In genomic region chr12:81686406-81687117, GRCm38 (mm10) we compare ENCODE assay signal across 13 mouse cellular contexts. TPM values are rescaled to one million over a fixed set of nuclear protein-coding genes. Genes with fewer than 3 reads are reported as not detected.
DNase-seq lines count a peak whose midpoint lies in the region; ATAC-seq lines count a peak whose summit lies in the region.
"Had no signal": no experiment of that assay in that cellular context is flagged by ENCODE, and none has a peak within 500 bp of the region (broad histone marks: within the 10 kb centered on the region; RNA-seq: fewer than 3 reads in every experiment).

No protein-coding gene starts in this region.

- 49% methylated on average over 12 of the region's 12 CpGs for WGBS in intestine, embryonic 14.5 days
- WGBS in intestine, embryonic 16.5 days = 50% methylated on average over 12 of the region's 12 CpGs
- 42% methylated on average over 12 of the region's 12 CpGs for WGBS in hindbrain, embryonic 12.5 days
- 21% methylated on average over 12 of the region's 12 CpGs for WGBS in midbrain, embryonic 15.5 days
- WGBS in stomach, embryonic 16.5 days = 51% methylated on average over 12 of the region's 12 CpGs

- no peaks in the 10 kb centered on the region for H3K4me1 ChIP-seq in intestine, embryonic 14.5 days (replicated peaks; ENCODE audit: control insufficient read depth, insufficient read depth, low read length)
- H3K4me1 ChIP-seq in intestine, embryonic 16.5 days (ENCODE audit: control insufficient read depth, insufficient read depth, low read length) = no peaks in the 10 kb centered on the region
- 0 out of 2 replicates have a peak, but pooled peaks cover 14% of the 10 kb centered on the region for H3K4me1 ChIP-seq in hindbrain, embryonic 12.5 days
- H3K4me1 ChIP-seq in midbrain, embryonic 15.5 days = peaks cover 20% of the 10 kb centered on the region
- no peaks in the 10 kb centered on the region for H3K4me1 ChIP-seq in stomach, embryonic 16.5 days (ENCODE audit: control insufficient read depth, insufficient read depth, low read length)

- H3K36me3 ChIP-seq in intestine, embryonic 14.5 days (ENCODE audit: control insufficient read depth, insufficient read depth, low read length) = no peaks in the 10 kb centered on the region
- no peaks in the 10 kb centered on the region for H3K36me3 ChIP-seq in intestine, embryonic 16.5 days (ENCODE audit: control insufficient read depth, insufficient read depth, low read length)
- no peaks in the 10 kb centered on the region for H3K36me3 ChIP-seq in hindbrain, embryonic 12.5 days
- H3K36me3 ChIP-seq in midbrain, embryonic 15.5 days (replicated peaks) = no peaks in the 10 kb centered on the region
- no peaks in the 10 kb centered on the region for H3K36me3 ChIP-seq in stomach, embryonic 16.5 days (ENCODE audit: control insufficient read depth, insufficient read depth, low read length)

- peak; percentile 57 for DNase-seq in intestine, embryonic 14.5 days (ENCODE audit: low spot score)
- DNase-seq in testis, postnatal 10 days (ENCODE audit: low spot score) = no peak
- DNase-seq in cerebellum, adult 9-11 months = no peak
- DNase-seq: cerebellum, adult 2 months; gastrocnemius, postnatal 25 days; lung, postnatal 14 days; thymus, postnatal 25 days had no signal

- H3K9me3 ChIP-seq in intestine, embryonic 14.5 days (ENCODE audit: control insufficient read depth, low read length) = no peaks in the 10 kb centered on the region
- H3K9me3 ChIP-seq in intestine, embryonic 16.5 days (ENCODE audit: control insufficient read depth, low read length) = no peaks in the 10 kb centered on the region
- H3K9me3 ChIP-seq in hindbrain, embryonic 12.5 days (replicated peaks) = no peaks in the 10 kb centered on the region
- no peaks in the 10 kb centered on the region for H3K9me3 ChIP-seq in midbrain, embryonic 15.5 days
- no peaks in the 10 kb centered on the region for H3K9me3 ChIP-seq in stomach, embryonic 16.5 days (replicated peaks; ENCODE audit: control insufficient read depth, low read length)

- ATAC-seq in intestine, embryonic 14.5 days (replicated peaks; ENCODE audit: low FRiP score, low TSS enrichment, low read depth) = no peak
- ATAC-seq in intestine, embryonic 16.5 days = no peak
- peak; percentile 90 for ATAC-seq in hindbrain, embryonic 12.5 days (ENCODE audit: low FRiP score)
- ATAC-seq in midbrain, embryonic 15.5 days (replicated peaks) = peak; percentile 78
- 0 out of 2 replicates have a peak, but pooled peaks have one; percentile 26 for ATAC-seq in stomach, embryonic 16.5 days (ENCODE audit: insufficient read depth, low FRiP score)
- ATAC-seq in megakaryocyte-erythroid progenitor cell, adult 5-6 weeks (replicated peaks; ENCODE audit: low FRiP score, low TSS enrichment, poor library complexity, severe bottlenecking) = no peak

- no peak overlapping the region for H3K9ac ChIP-seq in intestine, embryonic 14.5 days (ENCODE audit: low read length)
- no peak overlapping the region for H3K9ac ChIP-seq in intestine, embryonic 16.5 days (ENCODE audit: low read depth, low read length)
- no peak overlapping the region for H3K9ac ChIP-seq in hindbrain, embryonic 12.5 days
- H3K9ac ChIP-seq in midbrain, embryonic 15.5 days = no peak overlapping the region
- H3K9ac ChIP-seq in stomach, embryonic 16.5 days (ENCODE audit: low read length) = no peak overlapping the region
- H3K9ac ChIP-seq: liver, embryonic 14.5 days had no signal

- no peak overlapping the region for H3K27ac ChIP-seq in intestine, embryonic 14.5 days (ENCODE audit: low read depth)
- no peak overlapping the region for H3K27ac ChIP-seq in intestine, embryonic 16.5 days (ENCODE audit: low read length)
- H3K27ac ChIP-seq in hindbrain, embryonic 12.5 days = peak overlapping the region; percentile 13; the same call in 1 of the 2 replicates
- peak overlapping the region; percentile 43; the same call in 1 of the 2 replicates for H3K27ac ChIP-seq in midbrain, embryonic 15.5 days
- no peak overlapping the region for H3K27ac ChIP-seq in stomach, embryonic 16.5 days (ENCODE audit: low read length)
- H3K27ac ChIP-seq: liver, embryonic 14.5 days had no signal

- H3K27me3 ChIP-seq in intestine, embryonic 14.5 days (replicated peaks; ENCODE audit: control insufficient read depth, insufficient read depth, low read length) = no peaks in the 10 kb centered on the region
- no peaks in the 10 kb centered on the region for H3K27me3 ChIP-seq in intestine, embryonic 16.5 days (replicated peaks; ENCODE audit: control insufficient read depth, insufficient read depth, low read length)
- H3K27me3 ChIP-seq in hindbrain, embryonic 12.5 days = no peaks in the 10 kb centered on the region
- H3K27me3 ChIP-seq in midbrain, embryonic 15.5 days (replicated peaks) = no peaks in the 10 kb centered on the region
- no peaks in the 10 kb centered on the region for H3K27me3 ChIP-seq in stomach, embryonic 16.5 days (ENCODE audit: control insufficient read depth, insufficient read depth, low read length)

- H3K4me3 ChIP-seq in intestine, embryonic 14.5 days (ENCODE audit: low read depth, low read length) = no peak overlapping the region
- no peak overlapping the region for H3K4me3 ChIP-seq in intestine, embryonic 16.5 days (ENCODE audit: low read length)
- H3K4me3 ChIP-seq in hindbrain, embryonic 12.5 days = no peak overlapping the region
- H3K4me3 ChIP-seq in midbrain, embryonic 15.5 days = no peak overlapping the region
- H3K4me3 ChIP-seq in stomach, embryonic 16.5 days (replicated peaks; ENCODE audit: low read length) = no peak overlapping the region

- no peak overlapping the region for H3K4me2 ChIP-seq in intestine, embryonic 14.5 days (ENCODE audit: low read length)
- H3K4me2 ChIP-seq in intestine, embryonic 16.5 days (ENCODE audit: low read depth, low read length) = no peak overlapping the region
- no peak overlapping the region for H3K4me2 ChIP-seq in hindbrain, embryonic 12.5 days (replicated peaks)
- peak overlapping the region; percentile 10; the same call in 1 of the 2 replicates for H3K4me2 ChIP-seq in midbrain, embryonic 15.5 days
- no peak overlapping the region for H3K4me2 ChIP-seq in stomach, embryonic 16.5 days (ENCODE audit: low read depth, low read length)

RNA-seq across cellular contexts. Expression of gene Ttc9, which starts 55.5 kb away (rescaled TPM):
- polyA plus RNA-seq in intestine, embryonic 14.5 days (2014; fragmentation: Nextera tagmentation; extraction: Ambion mirVana) = 1.3 and 1.4 TPM in 2 replicates
- 1.5 TPM in 2 replicates for polyA plus RNA-seq in intestine, embryonic 16.5 days (2015; fragmentation: Nextera tagmentation; extraction: Ambion mirVana)
- polyA plus RNA-seq in hindbrain, embryonic 12.5 days (2016; fragmentation: Nextera tagmentation; extraction: Ambion mirVana) = 5.5 and 6.3 TPM in 2 replicates
- polyA plus RNA-seq in midbrain, embryonic 15.5 days (2015; fragmentation: Nextera tagmentation; extraction: Ambion mirVana) = 15.2 and 15.4 TPM in 2 replicates
- 6.8 and 7.6 TPM in 2 replicates for polyA plus RNA-seq in stomach, embryonic 16.5 days (2015; fragmentation: Nextera tagmentation; extraction: Ambion mirVana)
- total RNA-seq in megakaryocyte-erythroid progenitor cell, adult 5-6 weeks (2014; fragmentation: Nextera tagmentation) = not detected in 2 replicates
- not detected in 2 replicates for total RNA-seq in megakaryocyte-erythroid progenitor cell, adult 5-6 weeks (2017)

Comparison
In these comparisons a context has a peak if more than half of its experiments do, and no peak if none do; other contexts are left out.
1. ATAC-seq: peak in hindbrain, embryonic 12.5 days (single experiment), midbrain, embryonic 15.5 days (single experiment) and stomach, embryonic 16.5 days (single experiment); none in intestine, embryonic 14.5 days (single experiment), intestine, embryonic 16.5 days (single experiment) and megakaryocyte-erythroid progenitor cell, adult 5-6 weeks (single experiment).
2. H3K27ac ChIP-seq: peak in hindbrain, embryonic 12.5 days (single experiment) and midbrain, embryonic 15.5 days (single experiment); none in intestine, embryonic 14.5 days (single experiment), intestine, embryonic 16.5 days (single experiment) and stomach, embryonic 16.5 days (single experiment).